Mouse (Mus musculus) cerebral cortex, adult 2 months (tissue): Measurements from ENCODE around the gene Ephb3.

Experiments
- WGBS: fragments of 180-500 bp; shearing (Covaris S2); methylation state at CpG from one replicate; pipeline ENCODE4 v1.1.7; 2018; 5-methylcytosine and 5-hydroxymethylcytosine counted together

The Ephb3 gene

DNA sequence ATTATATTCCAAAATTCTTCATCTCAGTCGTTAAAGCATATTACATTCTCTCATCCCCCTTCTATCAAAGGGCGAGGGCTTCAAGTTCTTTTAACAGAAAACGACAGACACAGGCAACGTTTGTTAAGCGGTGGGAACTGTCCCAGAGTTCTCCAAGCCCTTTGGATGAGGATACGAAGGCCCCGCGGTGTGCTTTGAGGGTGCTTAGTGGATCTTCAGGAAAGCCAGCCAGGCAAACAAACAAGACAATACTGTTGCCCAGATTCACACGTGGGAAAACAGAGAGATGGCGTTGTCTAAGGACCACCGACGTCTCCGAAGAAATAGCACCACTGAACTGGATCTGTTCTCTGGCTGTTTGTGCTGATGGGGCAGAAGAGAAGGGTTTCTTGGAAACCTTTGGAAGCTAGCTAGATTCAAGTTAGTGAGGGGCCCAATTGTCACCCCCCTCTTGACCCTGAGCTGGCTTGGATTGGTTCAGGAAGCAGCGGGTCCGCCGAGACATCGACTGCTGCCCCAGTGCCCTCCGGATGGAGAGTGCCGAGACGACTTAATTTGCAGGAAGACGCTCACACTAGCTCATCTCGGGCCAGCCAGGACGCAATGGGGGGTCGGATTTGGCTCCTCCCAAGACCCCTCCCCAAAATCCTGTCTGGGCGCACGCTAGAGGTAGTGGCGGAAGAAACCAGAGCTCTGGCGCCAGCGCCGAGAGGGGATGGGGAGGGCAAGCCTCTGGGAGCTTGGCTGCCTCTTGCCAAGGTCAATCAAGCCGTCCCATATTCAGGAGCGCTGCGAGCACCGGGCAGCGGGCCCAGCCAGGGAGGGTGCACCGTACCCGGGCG is 43.5 kb downstream of the Ephb3 start:
- 29% methylated on average over 38 of the region's 38 CpGs for WGBS

DNA sequence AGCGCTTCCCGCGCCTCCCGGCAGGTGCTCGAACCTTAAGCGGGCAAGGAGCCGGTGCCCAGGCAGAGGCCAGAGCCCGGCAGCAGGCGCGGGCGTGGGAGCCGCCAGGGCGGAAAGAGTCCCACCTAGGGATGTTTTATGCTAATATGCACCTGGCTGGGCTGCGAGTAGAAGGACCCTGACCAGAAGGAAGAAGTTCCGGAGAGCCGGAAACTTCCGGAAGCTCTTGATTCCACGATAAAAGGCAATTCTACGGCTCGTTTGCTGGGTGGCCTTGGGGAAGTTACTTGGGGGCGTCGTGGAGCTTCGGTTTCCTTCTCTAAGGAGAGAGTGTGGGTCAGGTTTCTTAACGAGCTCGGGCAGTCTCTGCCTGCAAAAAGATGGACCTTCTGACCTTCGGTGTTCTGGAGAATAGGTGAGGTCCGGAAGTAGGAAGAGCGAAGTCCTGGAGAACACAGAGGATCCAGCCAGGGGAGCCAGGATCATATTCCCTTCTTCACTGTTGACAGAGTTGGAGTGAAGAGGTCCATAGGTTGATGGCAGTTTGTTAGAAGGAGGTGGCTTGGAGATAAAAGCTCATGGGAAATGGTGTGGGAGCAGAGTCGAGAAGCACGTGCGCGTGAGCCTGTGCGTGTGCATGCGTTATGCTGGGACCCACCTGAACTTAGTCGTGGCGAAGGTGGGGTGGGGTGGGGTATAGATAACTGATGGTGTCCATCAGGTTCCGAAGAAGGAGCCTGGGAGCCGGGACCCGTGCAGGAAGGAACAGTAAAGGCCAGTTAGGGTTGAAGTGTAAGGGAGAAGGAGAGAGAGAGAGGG is 44.4 kb downstream of the Ephb3 start:
- WGBS, result 19% methylated on average over 39 of the region's 39 CpGs

DNA sequence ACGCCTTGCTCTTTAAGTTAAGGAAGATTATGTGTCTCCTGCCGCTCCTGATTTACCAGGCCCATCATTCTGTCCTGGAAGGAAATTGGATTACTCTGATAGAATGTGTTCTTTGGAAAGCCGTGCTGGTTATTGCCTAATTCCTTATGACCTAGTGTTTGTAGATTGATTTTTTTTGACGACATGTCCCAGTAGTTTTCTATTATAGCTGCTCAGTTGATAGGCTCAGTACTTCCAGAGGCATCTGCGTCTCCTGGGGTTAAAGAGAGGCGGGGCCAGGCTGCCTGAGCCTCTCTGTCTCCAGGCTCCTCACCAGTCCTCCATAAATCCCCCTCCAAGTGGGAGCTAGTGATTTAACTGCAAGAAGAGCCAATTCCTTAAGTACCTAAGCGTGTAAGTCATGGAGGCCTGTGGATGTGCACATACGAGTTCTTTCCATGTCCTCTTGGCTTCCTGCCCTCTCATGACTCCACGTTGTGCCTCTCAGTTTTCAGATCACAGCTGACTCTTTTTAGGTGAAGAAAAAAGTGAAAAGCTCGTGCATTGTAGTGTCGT is 47.9 kb downstream of the Ephb3 start:
- 80% methylated on average over 11 of the region's 11 CpGs for WGBS

DNA sequence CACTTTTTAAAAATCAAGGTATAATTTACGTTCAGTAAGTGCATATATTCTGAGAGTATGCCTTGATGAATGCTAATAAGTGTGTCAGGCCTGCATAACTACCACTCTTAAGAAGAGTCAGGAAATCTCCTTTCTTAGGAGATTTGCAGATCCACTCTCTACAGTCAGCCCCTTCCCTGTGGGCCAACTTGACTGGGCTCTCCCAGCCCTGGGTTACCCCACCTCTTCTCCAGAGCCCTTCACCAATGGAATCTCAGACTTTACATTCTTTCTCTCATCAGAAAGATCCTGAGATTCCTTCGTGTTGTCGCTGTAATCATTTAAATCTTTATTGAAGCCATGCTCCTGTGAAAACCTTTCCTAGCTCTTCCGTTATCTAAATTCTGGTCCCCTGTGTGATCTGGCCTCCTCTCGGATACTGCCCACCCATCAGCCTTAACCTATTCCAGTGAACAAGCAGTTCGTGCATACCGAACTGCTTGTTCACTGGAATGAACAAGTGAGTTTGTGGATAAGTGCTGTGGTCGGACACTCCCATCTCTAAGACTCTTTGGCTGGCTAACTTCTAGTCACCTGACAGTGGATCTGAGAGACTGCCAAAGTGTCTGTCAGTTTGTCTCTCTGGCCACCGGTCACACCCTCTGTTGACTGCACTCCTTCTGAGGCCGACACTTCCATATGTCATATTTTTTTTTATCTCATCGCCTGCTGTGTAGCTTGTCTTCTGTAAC is 51.2 kb downstream of the Ephb3 start:
- WGBS, result 89% methylated on average over 11 of the region's 11 CpGs

DNA sequence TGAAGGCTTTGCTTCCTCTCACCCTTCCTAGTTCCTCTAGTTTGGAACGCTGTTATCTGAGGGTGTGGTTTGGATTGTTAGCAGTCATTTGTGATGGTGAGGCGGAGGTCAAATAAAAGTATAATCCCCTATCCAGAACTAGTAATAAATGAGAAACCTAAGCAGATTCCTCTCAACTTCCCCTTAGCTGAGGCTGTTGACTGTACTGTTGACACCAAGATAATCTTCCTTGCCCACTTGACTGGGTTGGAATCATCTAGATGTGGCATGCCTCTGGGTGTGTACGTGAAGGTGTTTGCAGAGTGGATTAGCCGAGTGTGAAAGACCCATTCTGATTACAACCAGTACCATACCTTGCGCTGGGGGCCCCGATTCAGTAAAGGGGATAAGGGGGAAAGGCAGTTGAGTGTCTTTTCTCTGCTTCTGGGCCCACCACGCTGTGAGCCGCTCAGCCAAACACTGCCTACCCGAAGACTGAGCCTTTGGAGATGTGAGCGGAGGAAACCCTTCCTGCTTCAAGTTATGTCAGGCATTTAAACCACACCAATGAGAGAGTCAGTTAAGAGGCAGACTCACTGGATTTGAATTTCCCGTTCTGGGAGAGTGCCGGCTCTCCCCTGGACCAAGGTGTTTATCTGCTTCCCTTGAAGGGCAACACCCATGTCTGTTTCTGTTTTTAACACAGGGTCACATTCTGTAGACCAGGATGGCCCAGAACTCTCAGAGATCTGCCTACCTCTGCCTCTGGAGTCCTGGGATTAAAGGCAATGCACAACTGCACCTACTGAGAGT is 52.2 kb downstream of the Ephb3 start:
- 92% methylated on average over 12 of the region's 12 CpGs for WGBS

DNA sequence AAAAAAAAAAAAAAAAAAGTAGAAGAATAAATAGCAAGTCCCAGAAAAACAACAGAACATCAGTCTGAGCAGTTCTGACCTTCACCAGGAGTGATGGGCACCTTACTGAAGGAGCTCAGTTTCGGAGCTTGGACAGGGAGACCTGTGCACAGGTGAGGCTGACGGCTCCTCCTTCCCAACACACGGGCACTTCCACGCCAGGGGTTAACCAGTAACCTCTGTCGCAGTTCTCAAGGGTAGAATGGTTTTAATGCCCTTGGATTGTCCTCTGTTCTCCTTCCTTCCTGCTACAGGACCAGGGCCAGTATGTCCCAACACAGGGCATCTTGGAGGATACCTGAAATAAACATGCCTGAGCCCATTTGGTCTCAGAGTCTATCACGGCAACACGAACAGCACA is 60.9 kb downstream of the Ephb3 start:
- 93% methylated on average over 7 of the region's 7 CpGs for WGBS

DNA sequence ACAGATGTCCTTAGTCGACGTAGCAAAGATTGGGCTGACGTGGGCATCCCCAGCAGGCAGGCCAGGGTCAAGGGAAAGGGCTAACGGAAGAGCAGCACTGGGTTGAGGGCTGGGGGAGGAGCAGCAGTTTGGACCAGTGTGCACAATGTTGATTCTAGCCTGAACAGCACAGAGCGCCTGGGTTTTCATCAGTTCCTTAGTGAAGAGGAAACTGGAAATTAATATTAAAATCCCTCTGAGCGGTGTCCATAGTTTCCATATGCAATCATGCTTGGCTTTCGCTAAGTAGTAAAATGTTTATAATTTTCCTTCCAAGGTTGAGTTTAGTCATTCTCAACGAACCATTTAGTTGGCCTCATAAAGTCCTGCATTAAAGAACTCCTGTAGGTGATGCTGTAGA is 65.2 kb downstream of the Ephb3 start:
- WGBS, result 81% methylated on average over 8 of the region's 8 CpGs

DNA sequence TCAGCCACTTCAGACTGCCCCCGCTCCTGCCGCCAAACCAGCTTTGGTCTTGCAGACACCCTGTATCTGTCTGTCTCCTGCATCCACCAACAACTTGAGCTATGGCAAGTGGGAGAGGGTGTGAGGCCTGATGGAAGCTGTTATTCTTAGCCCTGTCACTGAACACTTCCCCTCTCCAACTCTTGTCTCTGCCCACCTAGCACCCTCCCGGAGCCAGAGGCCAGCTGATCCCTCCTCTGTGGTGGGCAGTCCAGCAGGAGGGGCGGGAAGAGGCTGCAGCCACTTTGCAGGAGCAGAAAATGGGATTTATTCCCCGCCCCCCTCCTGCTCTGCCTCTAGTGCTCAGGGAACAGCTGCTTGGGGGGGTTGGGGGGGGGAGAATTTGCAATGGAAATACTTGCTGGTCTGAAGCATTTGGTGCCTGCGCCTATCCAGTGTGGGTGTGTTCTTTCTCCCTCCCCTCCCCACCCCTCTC is 67.3 kb downstream of the Ephb3 start:
- 51% methylated on average over 6 of the region's 6 CpGs for WGBS

DNA sequence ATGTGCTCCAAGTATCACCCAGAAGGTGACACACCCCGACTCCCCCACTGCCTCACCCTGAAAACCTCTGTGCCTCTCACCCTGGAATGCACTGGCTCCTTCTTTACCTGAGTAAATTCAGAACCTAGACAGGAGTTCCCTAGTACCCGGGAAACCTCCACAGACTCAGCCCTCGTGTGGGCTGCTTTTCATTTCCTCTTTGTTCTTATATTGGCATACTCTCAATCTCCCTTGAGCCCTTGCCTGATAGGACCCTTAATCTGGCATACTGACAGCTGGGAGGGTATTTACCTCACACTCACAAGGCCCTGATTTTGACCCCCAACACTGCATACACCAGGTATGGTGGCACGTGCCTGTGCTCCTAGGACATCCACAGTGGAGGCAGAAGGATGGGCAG is 68.2 kb downstream of the Ephb3 start:
- WGBS, result 58% methylated on average over 4 of the region's 4 CpGs
